Mouse (Mus musculus) MEL (cell line): ENCODE data around the gene Casq1. TPM values are rescaled to one million over a fixed set of nuclear protein-coding genes. Genes with fewer than 3 reads are reported as not detected.

Experiments used
- DNase-seq: peaks from one replicate; pipeline ENCODE4 v3.0.0; 2011; ENCODE audit warnings: low read depth, low spot score
- H3K27ac ChIP-seq: 2 replicates; pipeline ENCODE4 v1.5.1; 2012; ENCODE audit warnings: low read depth, mild to moderate bottlenecking, control low read depth, low read length, moderate library complexity; ENCODE audit not compliant: control insufficient read depth
- H3K27me3 ChIP-seq, 2 experiments: fragments of 150-350 bp in 1 of 2; sonication (generic) in 1 of 2; 2 replicates each; pipeline ENCODE4 v1.6.1; 2012; ENCODE audit warnings: low read length in 2 of 2, mild to moderate bottlenecking in 2 of 2, improper control_type of control experiment in 1 of 2, moderate library complexity in 1 of 2; ENCODE audit not compliant: insufficient read depth in 2 of 2, control insufficient read depth in 1 of 2
- H3K36me3 ChIP-seq, 2 experiments: 2 replicates each; pipeline ENCODE4 v1.6.1; 2012 to 2014; ENCODE audit warnings: low read length in 2 of 2, improper control_type of control experiment in 1 of 2, inconsistent platforms in 1 of 2, mild to moderate bottlenecking in 1 of 2; ENCODE audit not compliant: insufficient read depth in 2 of 2, control insufficient read depth in 1 of 2
- H3K4me1 ChIP-seq, 2 experiments: fragments of 150-350 bp in 1 of 2; sonication (generic) in 1 of 2; 2 replicates each; pipeline ENCODE4 v1.6.1; 2012; ENCODE audit warnings: low read length in 2 of 2, improper control_type of control experiment in 1 of 2, mild to moderate bottlenecking in 1 of 2; ENCODE audit not compliant: insufficient read depth in 2 of 2, control insufficient read depth in 1 of 2
- H3K4me3 ChIP-seq, 2 experiments: fragments of 150-350 bp in 1 of 2; sonication (generic) in 1 of 2; 2 replicates each; pipeline ENCODE4 v1.5.1; 2012; ENCODE audit warnings: low read depth in 2 of 2, low read length in 2 of 2, mild to moderate bottlenecking in 2 of 2, moderate library complexity in 2 of 2, control low read depth in 1 of 2, improper control_type of control experiment in 1 of 2; ENCODE audit not compliant: control insufficient read depth in 1 of 2, insufficient read depth in 1 of 2
- H3K79me2 ChIP-seq: 2 replicates; pipeline ENCODE4 v1.6.1; 2012; ENCODE audit warnings: mild to moderate bottlenecking, low read length, moderate library complexity; ENCODE audit not compliant: control insufficient read depth, poor library complexity, insufficient read depth
- H3K9ac ChIP-seq: 2 replicates; pipeline ENCODE4 v1.6.1; 2012; ENCODE audit warnings: low read depth, mild to moderate bottlenecking, control low read depth, low read length, moderate library complexity; ENCODE audit not compliant: control insufficient read depth, poor library complexity, severe bottlenecking
- H3K9me3 ChIP-seq: fragments of 150-350 bp; sonication (generic); replicated peaks from 2 replicates; pipeline ENCODE4 v1.6.1; 2012; ENCODE audit warnings: mild to moderate bottlenecking, low read length, improper control_type of control experiment, moderate library complexity; ENCODE audit not compliant: insufficient read depth
- E2F4 ChIP-seq: IDR thresholded peaks from 2 replicates; pipeline ENCODE4 v1.6.1; 2011; ENCODE audit warnings: low read depth, low read length, improper control_type of control experiment, borderline replicate concordance
- EP300 ChIP-seq, 2 experiments: IDR thresholded peaks; 2 replicates each; pipeline ENCODE4 v1.6.1; 2011; ENCODE audit warnings: improper control_type of control experiment in 2 of 2, low read length in 2 of 2, low read depth in 1 of 2, mild to moderate bottlenecking in 1 of 2
- GABPA ChIP-seq: IDR thresholded peaks from 2 replicates; pipeline ENCODE4 v1.6.1; 2012; ENCODE audit warnings: low read depth, mild to moderate bottlenecking, inconsistent platforms, low read length, improper control_type of control experiment, moderate library complexity
- GATA1 ChIP-seq: IDR thresholded peaks from 2 replicates; pipeline ENCODE4 v1.6.1; 2011; ENCODE audit warnings: low read depth, low read length, improper control_type of control experiment
- JUND ChIP-seq: IDR thresholded peaks from 2 replicates; pipeline ENCODE4 v1.6.1; 2011; ENCODE audit warnings: low read depth, mild to moderate bottlenecking, improper control_type of control experiment, low read length
- MAFK ChIP-seq: IDR thresholded peaks from 2 replicates; pipeline ENCODE4 v1.6.1; 2011; ENCODE audit warnings: low read depth, mild to moderate bottlenecking, low read length, improper control_type of control experiment, borderline replicate concordance
- MAX ChIP-seq: IDR thresholded peaks from 2 replicates; pipeline ENCODE4 v1.6.1; 2011; ENCODE audit warnings: low read length, improper control_type of control experiment
- MEF2A ChIP-seq: IDR thresholded peaks from 2 replicates; pipeline ENCODE4 v1.6.1; 2014; ENCODE audit warnings: low read depth, mild to moderate bottlenecking, inconsistent platforms, low read length, improper control_type of control experiment; ENCODE audit not compliant: poor library complexity, insufficient replicate concordance, severe bottlenecking; ENCODE audit errors: extremely low read depth
- MYB ChIP-seq: IDR thresholded peaks from 2 replicates; pipeline ENCODE4 v1.6.1; 2011; ENCODE audit warnings: mild to moderate bottlenecking, low read depth, low read length, improper control_type of control experiment
- MYC ChIP-seq: IDR thresholded peaks from 2 replicates; pipeline ENCODE4 v1.6.1; 2011; ENCODE audit warnings: low read depth, mild to moderate bottlenecking, low read length, improper control_type of control experiment, moderate library complexity
- NRF1 ChIP-seq: IDR thresholded peaks from 2 replicates; pipeline ENCODE4 v1.6.1; 2014; ENCODE audit warnings: low read depth, mild to moderate bottlenecking, inconsistent platforms, low read length, improper control_type of control experiment, moderate library complexity; ENCODE audit not compliant: poor library complexity, insufficient read depth, severe bottlenecking
- POLR2A ChIP-seq, 2 experiments: IDR thresholded peaks; 2 replicates each; pipeline ENCODE4 v1.6.1; 2011 to 2012; ENCODE audit warnings: low read length in 2 of 2, mild to moderate bottlenecking in 2 of 2, control low read depth in 1 of 2, improper control_type of control experiment in 1 of 2, low read depth in 1 of 2, moderate library complexity in 1 of 2; ENCODE audit not compliant: control insufficient read depth in 1 of 2, insufficient read depth in 1 of 2, poor library complexity in 1 of 2
- POLR2AphosphoS2 ChIP-seq: IDR thresholded peaks from 2 replicates; pipeline ENCODE4 v1.6.1; 2011; ENCODE audit warnings: low read length, improper control_type of control experiment
- SMC3 ChIP-seq: IDR thresholded peaks from 2 replicates; pipeline ENCODE4 v1.6.1; 2011; ENCODE audit warnings: low read depth, low read length, improper control_type of control experiment
- TAL1 ChIP-seq: IDR thresholded peaks from 2 replicates; pipeline ENCODE4 v1.6.1; 2012; ENCODE audit warnings: mild to moderate bottlenecking, inconsistent platforms, low read length, moderate library complexity, mixed read lengths
- UBTF ChIP-seq: IDR thresholded peaks from 2 replicates; pipeline ENCODE4 v1.6.1; 2012; ENCODE audit warnings: low read depth, mild to moderate bottlenecking, inconsistent platforms, low read length, improper control_type of control experiment, moderate library complexity, borderline replicate concordance; ENCODE audit not compliant: insufficient read depth
- USF1 ChIP-seq: IDR thresholded peaks from 2 replicates; pipeline ENCODE4 v1.6.1; 2014; ENCODE audit warnings: low read depth, mild to moderate bottlenecking, inconsistent platforms, low read length, improper control_type of control experiment, moderate library complexity
- ZC3H11A ChIP-seq: IDR thresholded peaks from 2 replicates; pipeline ENCODE4 v1.6.1; 2012; ENCODE audit warnings: low read depth, mild to moderate bottlenecking, inconsistent platforms, low read length, improper control_type of control experiment
- ZKSCAN1 ChIP-seq: IDR thresholded peaks from 2 replicates; pipeline ENCODE4 v1.6.1; 2012; ENCODE audit warnings: low read depth, mild to moderate bottlenecking, inconsistent platforms, low read length, improper control_type of control experiment, moderate library complexity
- ZNF384 ChIP-seq: IDR thresholded peaks from 2 replicates; pipeline ENCODE4 v1.6.1; 2012; ENCODE audit warnings: low read depth, mild to moderate bottlenecking, inconsistent platforms, low read length, improper control_type of control experiment
- polyA plus RNA-seq, 2 experiments: library from polyadenylated mRNA; stranded (reverse) in 1 of 2; unstranded in 1 of 2; fragments of >175 nt in 1 of 2; fragments of >200 nt in 1 of 2; gene quantifications; 2 replicates each; pipeline versions ENCODE4 v1.2.1 to v1.2.4; 2012; ENCODE audit warnings: low replicate concordance in 2 of 2, low read depth in 1 of 2; ENCODE audit not compliant: insufficient read length in 2 of 2, insufficient read depth in 1 of 2, missing spikeins in 1 of 2
- total RNA-seq: library from RNA; depleted of rRNA; stranded (reverse); fragments of 300-350 nt; gene quantifications from 2 replicates; pipeline ENCODE4 v1.2.3, GENCODE M21; 2012

Gene Casq1
- total and polyA plus RNA-seq, 3 experiments: 0.21 TPM; not detected in 2

DNA sequence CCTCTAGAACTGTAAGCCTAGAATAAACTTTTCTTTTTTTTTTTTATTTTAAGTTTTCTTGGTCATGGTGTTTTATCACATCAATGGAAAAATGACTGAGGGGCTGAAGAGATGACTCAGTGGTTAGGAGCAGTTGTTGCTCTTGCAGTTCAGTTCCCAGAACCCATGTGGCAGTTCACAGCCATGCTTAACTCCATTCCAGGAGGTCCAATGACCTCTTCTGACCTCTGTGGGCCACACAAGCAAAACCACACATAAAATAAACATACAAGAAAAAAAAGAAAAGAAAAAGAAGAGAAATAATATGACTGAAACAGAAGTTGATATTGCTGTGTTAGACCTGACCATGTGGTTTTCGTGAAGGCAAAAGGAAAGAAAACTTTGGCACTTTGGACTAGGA lies 9.5 kb upstream of the Casq1 start:
- Histone ChIP-seq H3K36me3 (no peaks in the 10 kb centered on the region), H3K4me1 (no peaks in the 10 kb centered on the region), H3K27ac (no peak overlapping the region), H3K79me2 (no peaks in the 10 kb centered on the region), H3K9ac (no peak overlapping the region), H3K4me3 (no peak overlapping the region), H3K27me3 (peaks cover 6 to 11% of the 10 kb centered on the region in 2 experiments; a peak in 3 of 4 replicates), H3K9me3 (no peaks in the 10 kb centered on the region)
- no peak for DNase-seq
- TF ChIP-seq E2F4 (no peak), GATA1 (no peak), ZKSCAN1 (no peak), GABPA (no peak), POLR2A (IDR thresholded peaks at IDR 0.05; ENCODE audit: control insufficient read depth in 1 of 2, insufficient read depth in 1 of 2, low read depth in 1 of 2, low read length in 2 of 2, poor library complexity in 1 of 2) (no peak), UBTF (no peak), SMC3 (no peak), MEF2A (no peak), MAFK (no peak), NRF1 (no peak), USF1 (no peak), JUND (no peak), EP300 (IDR thresholded peaks at IDR 0.05; ENCODE audit: low read depth in 1 of 2, low read length in 2 of 2) (no peak), MAX (no peak), MYC (no peak)

DNA sequence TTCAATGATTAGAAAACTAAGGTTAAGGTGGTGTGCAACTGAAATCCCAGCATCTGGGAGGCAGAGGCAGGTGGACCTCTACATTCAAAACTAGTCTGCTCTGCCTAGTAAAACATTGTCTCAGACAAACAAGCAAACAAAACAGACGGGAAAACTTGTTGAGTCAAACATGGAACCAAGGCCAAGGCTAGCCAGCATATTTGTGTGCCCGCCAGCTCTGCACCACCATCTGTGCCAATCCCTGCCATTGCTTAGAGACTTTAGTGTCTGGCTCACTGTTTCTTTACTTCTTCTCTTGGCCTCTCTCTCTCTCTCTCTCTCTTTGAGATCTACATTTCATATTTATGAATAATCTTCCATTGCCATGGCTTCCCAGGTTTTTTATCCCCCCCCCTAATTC lies 8.5 kb upstream of the Casq1 start:
- H3K9me3 ChIP-seq: no peaks in the 10 kb centered on the region
- H3K27me3 ChIP-seq: peaks cover 6 to 11% of the 10 kb centered on the region in 2 experiments; a peak in 3 of 4 replicates
- H3K36me3 ChIP-seq: no peaks in the 10 kb centered on the region
- no peaks in the 10 kb centered on the region for H3K4me1 ChIP-seq
- no peak overlapping the region for H3K4me3 ChIP-seq
- DNase-seq: no peak
- H3K27ac ChIP-seq: no peak overlapping the region
- no peaks in the 10 kb centered on the region for H3K79me2 ChIP-seq
- TF ChIP-seq ZNF384: no peak
- no peak for TF ChIP-seq POLR2AphosphoS2
- TF ChIP-seq TAL1: no peak
- TF ChIP-seq ZC3H11A: no peak
- TF ChIP-seq MAFK: no peak
- no peak for TF ChIP-seq MYB
- H3K9ac ChIP-seq: no peak overlapping the region
